Mouse (Mus musculus) ovary, postnatal 10 days (tissue): ENCODE measurements at regions not wholly inside any gene's neighbourhood (a gene's known extent, or its start where the extent isn't known, plus 50 kb on each side); places are given as distances from the start of the nearest gene placed in this dataset.

Experiments
- DNase-seq: peaks from one replicate; pipeline ENCODE4 v3.0.0; 2022; ENCODE audit warnings: low spot score

- DNase-seq, result no peak
Measured at GRCm38 (mm10) chr4:83986951-83987822, 461.8 kb downstream of the Ccdc171 start.

GRCm38 (mm10) chr4:83987846-83988245 is 462.5 kb downstream of the Ccdc171 start:
- no peak for DNase-seq

- DNase-seq, result no peak
Measured at GRCm38 (mm10) chr4:83988314-83988713, 463.0 kb downstream of the Ccdc171 start.

- no peak for DNase-seq
Measured at GRCm38 (mm10) chr4:83990126-83990989, 465.0 kb downstream of the Ccdc171 start.

- DNase-seq, result no peak
Measured at GRCm38 (mm10) chr4:83991195-83991594, 465.9 kb downstream of the Ccdc171 start.

GRCm38 (mm10) chr4:83997079-83997478 is 471.7 kb downstream of the Ccdc171 start:
- DNase-seq, result no peak

GRCm38 (mm10) chr4:84001645-84002044 is 476.3 kb downstream of the Ccdc171 start:
- no peak for DNase-seq

GRCm38 (mm10) chr4:84004055-84004778 is 478.9 kb downstream of the Ccdc171 start:
- DNase-seq, result no peak

- DNase-seq, result no peak
Measured at GRCm38 (mm10) chr4:84004786-84005382, 479.5 kb downstream of the Ccdc171 start.

GRCm38 (mm10) chr4:84011941-84012340 is 486.6 kb downstream of the Ccdc171 start:
- DNase-seq, result no peak

- DNase-seq, result no peak
Measured at GRCm38 (mm10) chr4:84015139-84015538, 489.8 kb downstream of the Ccdc171 start.

GRCm38 (mm10) chr4:84015552-84016169 is 490.3 kb downstream of the Ccdc171 start:
- no peak for DNase-seq

GRCm38 (mm10) chr4:84018135-84018534 is 492.8 kb downstream of the Ccdc171 start:
- DNase-seq, result no peak

GRCm38 (mm10) chr4:84018774-84019173 is 493.4 kb downstream of the Ccdc171 start:
- no peak for DNase-seq

GRCm38 (mm10) chr4:84019500-84020255 is 494.3 kb downstream of the Ccdc171 start:
- DNase-seq, result no peak

- DNase-seq, result no peak
Measured at GRCm38 (mm10) chr4:84020692-84021091, 495.3 kb downstream of the Ccdc171 start.

- no peak for DNase-seq
Measured at GRCm38 (mm10) chr4:84022323-84022722, 497.0 kb downstream of the Ccdc171 start.

- DNase-seq, result no peak
Measured at GRCm38 (mm10) chr4:84026144-84026543, 500.8 kb downstream of the Ccdc171 start.

GRCm38 (mm10) chr4:84028120-84028519 is 502.8 kb downstream of the Ccdc171 start:
- no peak for DNase-seq

- no peak for DNase-seq
Measured at GRCm38 (mm10) chr4:84030916-84031315, 505.6 kb downstream of the Ccdc171 start.

- DNase-seq, result no peak
Measured at GRCm38 (mm10) chr4:84032505-84032904, 507.2 kb downstream of the Ccdc171 start.
